Mouse (Mus musculus) midbrain, embryonic 10.5 days (tissue): Measurements from ENCODE around the gene Dhtkd1. TPM values are rescaled to one million over a fixed set of nuclear protein-coding genes. Genes with fewer than 3 reads are reported as not detected.
A peak's percentile ranks its signal among the peaks of the same experiment; 100 is the strongest.

ENCODE experiments used
- DNase-seq: peaks from one replicate; pipeline ENCODE4 v3.0.0-alpha.2; 2017; ENCODE audit warnings: low spot score
- H3K27ac ChIP-seq: fragments of 300-500 bp; sonication (generic); replicated peaks from 2 replicates; pipeline ENCODE4 v1.5.1; 2016; ENCODE audit warnings: mild to moderate bottlenecking
- H3K27me3 ChIP-seq: fragments of 300-500 bp; sonication (generic); 2 replicates; pipeline ENCODE4 v1.6.1; 2016; ENCODE audit warnings: low read depth, mild to moderate bottlenecking; ENCODE audit not compliant: poor library complexity, severe bottlenecking
- H3K36me3 ChIP-seq: fragments of 300-500 bp; sonication (generic); 2 replicates; pipeline ENCODE4 v1.6.1; 2016; ENCODE audit warnings: mild to moderate bottlenecking, moderate library complexity
- H3K4me1 ChIP-seq: fragments of 300-500 bp; sonication (generic); 2 replicates; pipeline ENCODE4 v1.6.1; 2016
- H3K4me3 ChIP-seq: fragments of 300-500 bp; sonication (generic); 2 replicates; pipeline ENCODE4 v1.5.1; 2016; ENCODE audit warnings: mild to moderate bottlenecking, moderate library complexity
- H3K9me3 ChIP-seq: fragments of 300-500 bp; sonication (generic); replicated peaks from 2 replicates; pipeline ENCODE4 v1.6.1; 2016; ENCODE audit warnings: mild to moderate bottlenecking
- WGBS: fragments of 180-500 bp; shearing (Covaris S2); methylation state at CpG from one replicate; pipeline ENCODE4 v1.1.7; 2016; 5-methylcytosine and 5-hydroxymethylcytosine counted together
- polyA plus RNA-seq: library from polyadenylated mRNA; unstranded; fragments of >200 nt; fragmentation: Nextera tagmentation; extraction: Ambion mirVana; gene quantifications from 2 replicates; pipeline ENCODE4 v1.2.1, GENCODE M21; 2016

Dhtkd1 gene
- polyA plus RNA-seq, 1 experiment from 2014 or later, result 5.6 TPM

- no peak for DNase-seq
- no peaks in the 10 kb centered on the region for H3K27me3 ChIP-seq
- 93% methylated on average over 1 of the region's 1 CpGs for WGBS
- H3K9me3 ChIP-seq, result no peaks in the 10 kb centered on the region
- H3K4me1 ChIP-seq, result peaks cover 15% of the 10 kb centered on the region
- H3K36me3 ChIP-seq, result no peaks in the 10 kb centered on the region
- H3K4me3 ChIP-seq, result no peak overlapping the region
- no peak overlapping the region for H3K27ac ChIP-seq
These were observed 3.0 kb upstream of the Dhtkd1 start for GRCm38 (mm10) chr2:5945629-5946028.

DNA sequence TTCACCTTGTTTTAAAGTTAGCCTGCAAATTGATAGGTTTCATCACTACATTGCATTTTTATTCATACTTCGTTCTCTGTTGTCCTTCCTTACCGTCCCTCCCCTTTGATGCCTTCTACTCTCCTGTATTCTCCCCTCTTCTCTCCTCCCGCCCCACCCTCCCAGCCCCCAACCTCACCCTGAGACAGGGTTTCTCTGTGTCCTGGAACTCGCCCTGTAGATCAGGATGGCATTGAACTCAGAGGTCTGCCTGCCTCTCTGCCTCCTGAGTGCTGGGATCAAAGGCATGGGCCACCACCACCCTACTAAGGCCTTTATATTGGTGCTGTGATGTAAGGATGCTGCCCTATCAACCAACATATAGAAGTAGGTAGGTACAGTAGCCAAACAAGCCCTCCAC is 479 bp upstream of the Dhtkd1 start:
- no peak overlapping the region for H3K27ac ChIP-seq
- WGBS, result 40% methylated on average over 4 of the region's 4 CpGs

DNA sequence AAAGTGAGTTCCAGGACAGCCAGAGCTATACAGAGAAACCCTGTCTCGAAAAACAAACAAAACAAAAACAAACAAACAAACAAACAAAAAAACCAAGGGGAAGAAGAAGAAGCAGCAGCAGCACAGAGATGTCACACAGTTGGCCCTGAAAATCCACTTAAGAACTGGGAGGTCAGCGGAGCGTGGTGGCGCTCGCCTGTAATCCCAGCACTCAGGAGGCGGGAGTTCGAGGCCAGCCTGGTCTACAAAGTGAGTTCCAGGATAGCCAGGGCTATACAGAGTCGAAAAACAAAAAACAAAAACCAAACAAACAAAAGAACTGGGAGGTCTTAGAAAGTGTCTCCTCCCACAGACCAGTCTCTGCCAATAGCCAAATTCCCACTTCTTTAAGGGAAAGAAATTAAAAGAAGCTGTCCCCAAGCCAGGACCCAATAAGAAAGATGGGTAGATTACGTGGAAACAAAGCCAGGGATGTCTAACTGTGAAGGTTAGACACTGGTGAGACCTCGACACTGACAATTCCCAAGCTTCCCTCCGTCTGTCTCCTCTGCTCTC is 654 bp downstream of the Dhtkd1 start:
- Histone ChIP-seq H3K27ac (peak overlapping the region; percentile 84), H3K4me3 (peak overlapping the region; percentile 73)
- WGBS, result 56% methylated on average over 11 of the region's 11 CpGs

More for the DNA sequence above, 479 bp upstream of the Dhtkd1 start:
- DNase-seq, result no peak
- H3K36me3 ChIP-seq, result no peaks in the 10 kb centered on the region
- H3K4me1 ChIP-seq, result peaks cover 10% of the 10 kb centered on the region
- H3K27me3 ChIP-seq, result no peaks in the 10 kb centered on the region
- H3K9me3 ChIP-seq, result no peaks in the 10 kb centered on the region
- H3K4me3 ChIP-seq, result peak overlapping the region; percentile 73

DNA sequence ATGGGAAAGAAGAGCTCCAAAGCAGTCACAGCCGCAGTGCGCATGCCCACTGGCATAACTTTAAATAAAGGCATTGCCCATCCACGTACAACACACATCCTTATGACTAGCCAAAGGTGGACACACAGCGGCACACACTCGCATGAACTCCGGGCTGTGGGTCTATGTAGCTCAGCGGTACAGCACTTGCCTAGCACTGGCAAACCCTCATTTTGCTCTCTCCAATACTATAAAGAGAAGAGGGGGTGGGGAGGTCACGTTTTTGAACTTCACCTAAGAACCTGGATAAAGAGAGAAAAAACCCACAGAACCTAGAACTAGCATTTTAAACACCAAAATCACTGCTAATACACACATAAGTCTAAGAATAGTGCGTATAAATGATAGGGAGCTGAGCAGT is 1.7 kb downstream of the Dhtkd1 start:
- no peaks in the 10 kb centered on the region for H3K27me3 ChIP-seq
- H3K36me3 ChIP-seq, result no peaks in the 10 kb centered on the region
- no peaks in the 10 kb centered on the region for H3K9me3 ChIP-seq
- 93% methylated on average over 9 of the region's 9 CpGs for WGBS
- peaks cover 10% of the 10 kb centered on the region for H3K4me1 ChIP-seq
- DNase-seq, result no peak
- H3K27ac ChIP-seq, result no peak overlapping the region
- no peak overlapping the region for H3K4me3 ChIP-seq

More for the DNA sequence above, 654 bp downstream of the Dhtkd1 start:
- Histone ChIP-seq H3K36me3 (no peaks in the 10 kb centered on the region), H3K4me1 (peaks cover 10% of the 10 kb centered on the region), H3K27me3 (no peaks in the 10 kb centered on the region), H3K9me3 (no peaks in the 10 kb centered on the region)
- no peak for DNase-seq

- no peak for DNase-seq
- no peak overlapping the region for H3K4me3 ChIP-seq
- H3K36me3 ChIP-seq, result no peaks in the 10 kb centered on the region
- H3K9me3 ChIP-seq, result no peaks in the 10 kb centered on the region
- peaks cover 10% of the 10 kb centered on the region for H3K4me1 ChIP-seq
- 89% methylated on average over 14 of the region's 14 CpGs for WGBS
- no peak overlapping the region for H3K27ac ChIP-seq
- H3K27me3 ChIP-seq, result no peaks in the 10 kb centered on the region
These were observed 2.7 kb downstream of the Dhtkd1 start for GRCm38 (mm10) chr2:5939911-5940310.

DNA sequence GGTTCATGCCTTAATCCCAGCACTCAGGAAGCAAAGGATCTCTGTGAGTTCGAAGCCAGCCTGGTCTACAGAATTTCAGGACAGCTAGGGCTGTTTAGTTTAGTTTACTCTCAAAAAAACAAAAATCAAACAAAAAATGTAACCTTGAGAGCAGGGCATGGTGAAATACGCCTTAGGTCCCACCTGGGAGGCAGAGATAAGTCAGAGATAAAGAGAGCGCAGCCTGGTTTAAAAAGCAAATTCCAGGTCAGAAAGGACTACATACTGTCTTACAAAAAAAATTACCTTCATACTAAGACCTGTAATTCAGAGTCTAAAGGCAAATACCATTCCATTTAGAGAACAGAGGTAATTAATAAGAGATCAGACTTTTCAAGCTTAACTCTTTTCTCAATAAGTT is 3.3 kb downstream of the Dhtkd1 start:
- WGBS, result 96% methylated on average over 3 of the region's 3 CpGs
- Histone ChIP-seq H3K27me3 (no peaks in the 10 kb centered on the region), H3K4me1 (peaks cover 10% of the 10 kb centered on the region), H3K4me3 (no peak overlapping the region), H3K36me3 (no peaks in the 10 kb centered on the region), H3K27ac (no peak overlapping the region), H3K9me3 (no peaks in the 10 kb centered on the region)
- no peak for DNase-seq

DNA sequence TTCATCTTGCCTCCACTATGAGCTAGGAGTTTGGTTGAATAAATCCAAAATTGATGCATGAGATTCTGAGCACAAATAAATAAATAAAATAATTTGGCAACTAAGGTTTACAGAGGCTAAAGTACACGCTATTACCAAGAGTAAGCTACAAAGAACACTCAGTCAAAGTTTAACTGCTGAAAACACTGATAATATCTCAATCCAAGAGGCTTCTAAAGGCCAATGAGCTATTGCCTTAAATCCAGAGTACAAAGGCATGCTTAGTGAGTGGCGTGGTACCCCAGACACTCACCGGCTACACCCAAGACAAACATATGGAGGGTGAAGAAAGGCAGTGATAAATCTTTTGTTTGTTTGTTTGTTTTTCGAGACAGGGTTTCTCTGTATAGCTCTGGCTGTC is 6.0 kb downstream of the Dhtkd1 start:
- H3K27ac ChIP-seq, result no peak overlapping the region
- 92% methylated on average over 4 of the region's 4 CpGs for WGBS
- no peaks in the 10 kb centered on the region for H3K27me3 ChIP-seq

DNA sequence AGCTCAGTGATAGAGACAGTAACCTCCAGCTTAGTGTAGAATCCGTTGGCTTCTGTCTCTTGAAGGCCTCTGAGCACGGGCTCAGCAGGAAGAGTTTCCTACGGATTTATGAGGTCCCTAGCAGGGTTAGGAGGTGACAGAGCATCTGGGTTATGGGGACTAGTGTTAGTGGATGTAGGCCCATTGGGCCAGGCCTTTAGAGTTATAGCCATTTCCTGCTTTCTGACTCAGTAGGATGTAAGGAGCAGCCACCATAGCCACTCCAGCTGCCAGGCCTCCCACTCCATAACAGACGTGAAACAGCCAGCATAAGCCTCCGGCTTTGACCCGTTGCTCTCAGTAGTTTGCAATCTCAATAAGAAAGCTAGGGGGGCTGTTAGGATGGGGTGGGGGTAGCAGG is 6.5 kb downstream of the Dhtkd1 start:
- DNase-seq, result no peak
- Histone ChIP-seq H3K4me1 (no peaks in the 10 kb centered on the region), H3K36me3 (no peaks in the 10 kb centered on the region), H3K4me3 (no peak overlapping the region), H3K9me3 (no peaks in the 10 kb centered on the region), H3K27me3 (no peaks in the 10 kb centered on the region), H3K27ac (no peak overlapping the region)
- 81% methylated on average over 6 of the region's 6 CpGs for WGBS

More for the DNA sequence above, 6.0 kb downstream of the Dhtkd1 start:
- Histone ChIP-seq H3K4me3 (no peak overlapping the region), H3K4me1 (no peaks in the 10 kb centered on the region), H3K36me3 (no peaks in the 10 kb centered on the region), H3K9me3 (no peaks in the 10 kb centered on the region)
- DNase-seq, result no peak

DNA sequence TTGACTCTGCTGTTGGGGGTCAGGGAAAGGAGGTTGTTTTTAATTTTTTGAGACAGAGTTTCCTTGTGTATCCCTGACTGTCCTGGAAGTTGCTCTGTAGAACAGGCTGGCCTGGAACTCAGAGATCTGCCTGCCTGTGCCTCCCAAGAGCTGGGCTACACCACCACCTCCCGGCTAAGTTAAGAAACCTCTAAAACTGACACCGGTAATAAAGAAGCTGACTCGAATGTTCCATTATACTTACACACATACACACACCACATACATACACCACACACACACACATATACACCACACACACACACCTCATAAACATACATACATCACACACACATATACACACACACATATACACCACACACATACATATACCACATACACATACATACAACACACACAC is 7.7 kb downstream of the Dhtkd1 start:
- Histone ChIP-seq H3K9me3 (no peaks in the 10 kb centered on the region), H3K27me3 (no peaks in the 10 kb centered on the region), H3K4me3 (no peak overlapping the region), H3K27ac (no peak overlapping the region), H3K4me1 (no peaks in the 10 kb centered on the region), H3K36me3 (peaks cover 7% of the 10 kb centered on the region; the same call in 1 of the 2 replicates)
- 90% methylated on average over 3 of the region's 3 CpGs for WGBS
- DNase-seq, result no peak

GRCm38 (mm10) chr2:5931938-5932337 is 10.7 kb downstream of the Dhtkd1 start:
- no peaks in the 10 kb centered on the region for H3K4me1 ChIP-seq
- H3K9me3 ChIP-seq, result no peaks in the 10 kb centered on the region
- peaks cover 33% of the 10 kb centered on the region for H3K36me3 ChIP-seq
- H3K27me3 ChIP-seq, result no peaks in the 10 kb centered on the region
- DNase-seq, result no peak
- no peak overlapping the region for H3K27ac ChIP-seq
- 93% methylated on average over 5 of the region's 5 CpGs for WGBS
- no peak overlapping the region for H3K4me3 ChIP-seq

DNA sequence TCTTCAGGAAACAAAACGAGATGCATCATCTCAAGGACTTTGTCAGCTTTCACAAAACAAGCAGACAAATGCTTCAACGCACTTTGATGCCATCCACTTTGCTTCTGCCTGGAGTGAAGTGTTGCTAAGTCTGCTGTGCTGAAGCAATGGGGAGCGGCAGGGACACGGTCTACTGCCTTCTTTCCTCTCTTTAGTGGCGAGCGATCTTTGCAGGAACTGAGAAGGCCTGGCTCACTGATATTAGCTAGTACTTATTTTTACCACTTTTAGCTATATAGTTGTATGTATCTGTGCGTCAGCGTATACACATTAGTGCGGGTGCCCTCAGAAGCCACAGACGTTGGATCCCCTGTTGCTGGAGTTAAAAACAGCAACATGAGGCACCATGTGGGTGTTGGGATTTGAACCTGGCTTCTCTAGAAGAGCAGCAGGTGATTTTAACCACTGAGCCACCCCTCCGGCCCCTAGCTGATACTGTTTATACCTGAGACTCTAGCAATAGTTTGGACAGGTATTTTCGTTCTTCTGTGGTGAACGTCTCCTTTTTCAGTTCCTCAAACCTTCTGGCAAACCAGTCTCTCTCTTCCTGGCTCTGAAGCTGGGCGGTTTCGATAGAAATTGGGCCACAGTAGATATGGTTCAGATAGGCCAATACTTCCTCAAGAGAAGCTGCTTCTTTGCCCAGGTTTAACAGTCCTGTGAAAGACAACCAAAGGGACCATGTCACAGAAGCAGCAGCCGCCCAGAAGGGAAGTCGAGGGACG is 12.1 kb downstream of the Dhtkd1 start:
- Histone ChIP-seq H3K27ac (no peak overlapping the region), H3K4me1 (no peaks in the 10 kb centered on the region), H3K9me3 (no peaks in the 10 kb centered on the region), H3K4me3 (no peak overlapping the region), H3K27me3 (no peaks in the 10 kb centered on the region), H3K36me3 (peaks cover 33% of the 10 kb centered on the region)
- WGBS, result 92% methylated on average over 18 of the region's 18 CpGs
- DNase-seq, result no peak

DNA sequence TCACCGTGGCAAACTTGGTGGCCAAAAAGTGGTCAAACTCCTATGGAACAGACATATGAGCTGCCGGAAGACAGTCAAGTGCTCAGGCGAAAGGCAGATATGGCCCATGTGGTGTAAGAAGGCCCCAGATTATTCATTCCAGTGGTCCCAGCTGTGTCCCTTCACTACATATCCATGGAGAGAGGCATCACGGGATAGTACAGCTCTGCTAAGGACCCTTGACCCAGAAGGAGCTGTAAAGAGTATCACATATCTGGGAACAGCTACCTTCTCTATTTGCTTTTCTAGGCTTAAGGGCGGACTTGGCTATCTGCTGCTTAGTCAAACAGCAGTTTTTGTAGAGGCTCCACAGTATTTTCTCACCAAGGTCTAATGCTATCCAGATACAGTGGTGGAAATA is 12.8 kb downstream of the Dhtkd1 start:
- peaks cover 33% of the 10 kb centered on the region for H3K36me3 ChIP-seq
- DNase-seq, result no peak
- no peak overlapping the region for H3K27ac ChIP-seq

GRCm38 (mm10) chr2:5927481-5927880 is 15.1 kb downstream of the Dhtkd1 start:
- Histone ChIP-seq H3K4me1 (no peaks in the 10 kb centered on the region), H3K27ac (no peak overlapping the region), H3K27me3 (no peaks in the 10 kb centered on the region), H3K9me3 (no peaks in the 10 kb centered on the region), H3K4me3 (no peak overlapping the region), H3K36me3 (peaks cover 33% of the 10 kb centered on the region)
- WGBS, result 97% methylated on average over 5 of the region's 5 CpGs
- no peak for DNase-seq

More for the DNA sequence above, 12.8 kb downstream of the Dhtkd1 start:
- no peaks in the 10 kb centered on the region for H3K9me3 ChIP-seq
- no peaks in the 10 kb centered on the region for H3K27me3 ChIP-seq
- WGBS, result 94% methylated on average over 5 of the region's 5 CpGs
- H3K4me3 ChIP-seq, result no peak overlapping the region
- no peaks in the 10 kb centered on the region for H3K4me1 ChIP-seq
